Mouse (Mus musculus) ZHBTc4 (cell line): ENCODE measurements around the gene Arhgef15.

ENCODE experiments used
- DNase-seq: peaks from one replicate; pipeline ENCODE4 v3.0.0-alpha.2; 2011; ENCODE audit warnings: low read depth, low spot score

The Arhgef15 gene

GRCm38 (mm10) chr11:68893911-68894464 lies 63.3 kb downstream of the Arhgef15 start:
- no peak for DNase-seq
